Mouse (Mus musculus): ENCODE measurements around the gene 4932429P05Rik.

4932429P05Rik gene

DNA sequence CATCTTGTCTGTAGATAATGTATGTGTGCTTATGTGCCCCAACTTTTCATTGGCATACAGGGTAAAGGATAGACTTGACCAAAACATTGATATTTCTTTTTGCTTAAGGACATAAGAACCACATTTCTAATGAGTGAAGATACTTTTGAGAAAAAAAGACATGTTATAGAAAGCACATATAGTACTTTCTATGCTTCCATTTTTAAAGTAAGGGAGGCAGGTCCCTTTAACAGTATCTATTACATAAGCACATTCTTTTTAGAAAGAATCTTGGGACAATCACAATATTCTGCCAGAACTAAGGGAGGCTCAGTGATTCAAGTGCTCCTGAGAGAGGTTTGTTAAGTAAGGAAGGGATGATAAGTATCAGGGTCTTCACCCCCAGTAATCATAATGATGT, at the start of gene 4932429P05Rik:
Gene 4932429P05Rik, plus strand, starts transcription at position 301 of the 400 bp plus-strand sequence.
- no peak for DNase-seq (ENCODE audit: low read depth, low spot score)

Measured in telencephalon, adult 2 months (tissue).